ENCODE assay signal across 8 mouse cellular contexts in the genomic region with DNA sequence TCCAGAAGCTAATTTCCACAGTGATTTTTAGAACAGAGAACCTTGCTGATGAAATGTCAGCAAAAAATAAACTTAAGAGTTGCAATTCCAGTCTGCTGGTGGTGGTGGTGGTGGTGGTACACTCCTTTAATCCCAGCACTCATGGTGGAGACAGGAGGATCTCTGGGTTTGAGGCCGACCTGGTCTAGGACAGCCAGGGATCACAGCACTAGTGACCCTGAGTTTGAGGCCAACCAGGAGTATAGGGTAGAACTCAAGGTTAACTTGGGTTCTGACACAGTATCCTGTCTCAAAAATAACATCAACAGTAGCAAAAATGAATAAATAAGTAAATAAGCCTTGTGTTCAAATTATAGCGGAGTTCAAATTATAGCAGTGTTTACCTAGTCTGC. TPM values are rescaled to one million over a fixed set of nuclear protein-coding genes. Genes with fewer than 3 reads are reported as not detected.
DNase-seq lines count a peak whose midpoint lies in the region; ATAC-seq and TF ChIP-seq lines count a peak whose summit lies in the region.

No protein-coding gene starts in this region.

- H3K9ac ChIP-seq in heart, embryonic 14.5 days (ENCODE audit: low read length): peak overlapping the region; percentile 94
- peak overlapping the region; percentile 70 for H3K9ac ChIP-seq in MEL (ENCODE audit: control insufficient read depth, low read depth, low read length, poor library complexity, severe bottlenecking)
- peak overlapping the region; percentile 79; the same call in 1 of the 2 replicates for H3K9ac ChIP-seq in hindbrain, embryonic 11.5 days (ENCODE audit: low read depth, low read length)

- no peaks in the 10 kb centered on the region for H3K27me3 ChIP-seq in heart, embryonic 14.5 days (ENCODE audit: control insufficient read depth, insufficient read depth, low read length)
- no peaks in the 10 kb centered on the region for H3K27me3 ChIP-seq in MEL (ENCODE audit: control insufficient read depth in 1 of 2, insufficient read depth in 2 of 2, low read length in 2 of 2)
- no peaks in the 10 kb centered on the region for H3K27me3 ChIP-seq in hindbrain, embryonic 11.5 days (ENCODE audit: control insufficient read depth, insufficient read depth, low read length)
- no peaks in the 10 kb centered on the region for H3K27me3 ChIP-seq in midbrain, embryonic 10.5 days (ENCODE audit: low read depth, poor library complexity, severe bottlenecking)

- no peak for DNase-seq in heart, adult 8-10 months (ENCODE audit: low spot score)
- no peak for DNase-seq in MEL (ENCODE audit: low read depth, low spot score)
- no peak for DNase-seq in hindbrain, embryonic 11.5 days (ENCODE audit: low spot score)
- DNase-seq in midbrain, embryonic 10.5 days (ENCODE audit: low spot score): no peak
- no peak for DNase-seq in cerebellum, adult 9-11 months
- no peak for DNase-seq in left cerebral cortex, postnatal 25 days (ENCODE audit: low spot score in 2 of 2)
- no peak for DNase-seq in right cerebral cortex, postnatal 14 days

- H3K36me3 ChIP-seq in heart, embryonic 14.5 days (ENCODE audit: control insufficient read depth, insufficient read depth, low read length): no peaks in the 10 kb centered on the region
- peaks cover 0 to 13% of the 10 kb centered on the region in 2 experiments; a peak in 3 of 4 replicates for H3K36me3 ChIP-seq in MEL (ENCODE audit: control insufficient read depth in 1 of 2, insufficient read depth in 2 of 2, low read length in 2 of 2)
- no peaks in the 10 kb centered on the region for H3K36me3 ChIP-seq in hindbrain, embryonic 11.5 days (ENCODE audit: control insufficient read depth, insufficient read depth, low read length)
- H3K36me3 ChIP-seq in midbrain, embryonic 10.5 days: no peaks in the 10 kb centered on the region

- intact Hi-C loops in left cerebral cortex, postnatal 25 days (cut with DNase I): loop anchor here (2.0 kb wide), 1 partner anchor 27 kb away; the partner anchor contains the start of gene Inhbe

- TF ChIP-seq CTCF in MEL (IDR thresholded peaks at IDR 0.05 in 2 of 3, conservative IDR thresholded peaks at IDR 0.05 in 1 of 3; ENCODE audit: control insufficient read depth in 1 of 3, insufficient read depth in 1 of 3, low read depth in 2 of 3, low read length in 3 of 3, poor library complexity in 1 of 3, severe bottlenecking in 1 of 3): no peak

- peaks cover 2 to 30% of the 10 kb centered on the region in 2 experiments for H3K4me1 ChIP-seq in heart, embryonic 14.5 days (ENCODE audit: control insufficient read depth in 2 of 2, insufficient read depth in 2 of 2, low read length in 2 of 2)
- peaks cover 4 to 5% of the 10 kb centered on the region in 2 experiments for H3K4me1 ChIP-seq in MEL (ENCODE audit: control insufficient read depth in 1 of 2, insufficient read depth in 2 of 2, low read length in 2 of 2)
- no peaks in the 10 kb centered on the region; the same call in 1 of the 2 replicates for H3K4me1 ChIP-seq in hindbrain, embryonic 11.5 days (replicated peaks; ENCODE audit: control insufficient read depth, insufficient read depth, low read length)
- peaks cover 29% of the 10 kb centered on the region for H3K4me1 ChIP-seq in midbrain, embryonic 10.5 days

- H3K27ac ChIP-seq in heart, embryonic 14.5 days (replicated peaks in 1 of 2; ENCODE audit: control insufficient read depth in 1 of 2, insufficient read depth in 1 of 2, low read depth in 2 of 2, low read length in 2 of 2): peak overlapping the region; percentile 94 to 98
- H3K27ac ChIP-seq in MEL (ENCODE audit: control insufficient read depth, low read depth, low read length): no peak overlapping the region
- no peak overlapping the region for H3K27ac ChIP-seq in hindbrain, embryonic 11.5 days (ENCODE audit: low read depth, low read length)
- H3K27ac ChIP-seq in midbrain, embryonic 10.5 days (replicated peaks): peak overlapping the region; percentile 94

- peak overlapping the region; percentile 60 to 71; a peak in 3 of 4 replicates for H3K4me3 ChIP-seq in heart, embryonic 14.5 days (ENCODE audit: control insufficient read depth in 1 of 2, insufficient read depth in 1 of 2, low read depth in 1 of 2, low read length in 2 of 2)
- H3K4me3 ChIP-seq in MEL (ENCODE audit: control insufficient read depth in 1 of 2, insufficient read depth in 1 of 2, low read depth in 2 of 2, low read length in 2 of 2): peak overlapping the region; percentile 67 to 99; a peak in 3 of 4 replicates
- peak overlapping the region; percentile 59 for H3K4me3 ChIP-seq in hindbrain, embryonic 11.5 days (ENCODE audit: low read depth, low read length)
- peak overlapping the region; percentile 73 for H3K4me3 ChIP-seq in midbrain, embryonic 10.5 days

- no peak for ATAC-seq in heart, embryonic 14.5 days (ENCODE audit: insufficient number of reproducible peaks, insufficient read depth, low FRiP score, low read depth)
- no peak for ATAC-seq in hindbrain, embryonic 11.5 days (ENCODE audit: low FRiP score)

- TF ChIP-seq POLR2A in MEL (IDR thresholded peaks at IDR 0.05; ENCODE audit: control insufficient read depth in 1 of 2, insufficient read depth in 1 of 2, low read depth in 1 of 2, low read length in 2 of 2, poor library complexity in 1 of 2): no peak

- TF ChIP-seq RAD21 in MEL (IDR thresholded peaks at IDR 0.05; ENCODE audit: low read depth, low read length): no peak

- TF ChIP-seq EP300 in MEL (IDR thresholded peaks at IDR 0.05; ENCODE audit: low read depth in 1 of 2, low read length in 2 of 2): no peak

- WGBS in heart, embryonic 14.5 days: 48% methylated on average over 2 of the region's 2 CpGs
- 61% methylated on average over 2 of the region's 2 CpGs for WGBS in hindbrain, embryonic 11.5 days
- WGBS in midbrain, embryonic 10.5 days: 69% methylated on average over 2 of the region's 2 CpGs

- H3K9me3 ChIP-seq in heart, embryonic 14.5 days (ENCODE audit: control insufficient read depth, low read length): no peaks in the 10 kb centered on the region
- no peaks in the 10 kb centered on the region for H3K9me3 ChIP-seq in MEL (replicated peaks; ENCODE audit: insufficient read depth, low read length)
- H3K9me3 ChIP-seq in hindbrain, embryonic 11.5 days (ENCODE audit: control insufficient read depth, low read length): no peaks in the 10 kb centered on the region
- H3K9me3 ChIP-seq in midbrain, embryonic 10.5 days (replicated peaks): no peaks in the 10 kb centered on the region

- peak overlapping the region; percentile 79 for H3K4me2 ChIP-seq in heart, embryonic 14.5 days (ENCODE audit: low read length)
- H3K4me2 ChIP-seq in hindbrain, embryonic 11.5 days (replicated peaks; ENCODE audit: low read depth, low read length): peak overlapping the region; percentile 71

- peaks cover 23% of the 10 kb centered on the region for H3K79me2 ChIP-seq in MEL (ENCODE audit: control insufficient read depth, insufficient read depth, low read length, poor library complexity)

RNA-seq across cellular contexts. Expression of gene R3hdm2, which starts 1.6 kb away (rescaled TPM):
- 32.8 and 36.3 TPM in 2 replicates for polyA plus RNA-seq in heart, embryonic 14.5 days (2014; fragmentation: Nextera tagmentation; extraction: Ambion mirVana)
- 100 to 1,000 TPM; 150 to 177 (median 168) TPM for total RNA-seq in heart, adult 8-10 months (2022)
- total RNA-seq in MEL (2012; rRNA removed): 8.0 and 8.2 TPM in 2 replicates
- 10 to 100 TPM in 1 of 2 experiments, not detected in 1; 60.6 TPM for polyA plus RNA-seq in MEL (2012; ENCODE audit: insufficient read depth in 1 of 2, insufficient read length in 2 of 2, low read depth in 1 of 2, low replicate concordance in 2 of 2, missing spikeins in 1 of 2)
- 26.2 and 33.0 TPM in 2 replicates for polyA plus RNA-seq in hindbrain, embryonic 11.5 days (2014; fragmentation: Nextera tagmentation; extraction: Ambion mirVana)
- 29.6 and 34.5 TPM in 2 replicates for polyA plus RNA-seq in midbrain, embryonic 10.5 days (2016; fragmentation: Nextera tagmentation; extraction: Ambion mirVana)
- 100 to 1,000 TPM; 316 to 372 TPM for total RNA-seq in left cerebral cortex, postnatal 25 days (2021)

RNA-seq across cellular contexts. Expression of gene Inhbc, which starts 11.5 kb away (rescaled TPM):
- not detected in 2 replicates for polyA plus RNA-seq in heart, embryonic 14.5 days (2014; fragmentation: Nextera tagmentation; extraction: Ambion mirVana)
- total RNA-seq in heart, adult 8-10 months (2022): not detected
- not detected in 2 replicates for total RNA-seq in MEL (2012; rRNA removed)
- polyA plus RNA-seq in MEL (2012; ENCODE audit: insufficient read depth in 1 of 2, insufficient read length in 2 of 2, low read depth in 1 of 2, low replicate concordance in 2 of 2, missing spikeins in 1 of 2): not detected
- not detected in 2 replicates for polyA plus RNA-seq in hindbrain, embryonic 11.5 days (2014; fragmentation: Nextera tagmentation; extraction: Ambion mirVana)
- polyA plus RNA-seq in midbrain, embryonic 10.5 days (2016; fragmentation: Nextera tagmentation; extraction: Ambion mirVana): not detected in 2 replicates
- total RNA-seq in left cerebral cortex, postnatal 25 days (2021): not detected

RNA-seq across cellular contexts. Expression of gene Inhbe, which starts 27.5 kb away (rescaled TPM):
- polyA plus RNA-seq in heart, embryonic 14.5 days (2014; fragmentation: Nextera tagmentation; extraction: Ambion mirVana): not detected in 2 replicates
- total RNA-seq in heart, adult 8-10 months (2022): not detected
- not detected in 2 replicates for total RNA-seq in MEL (2012; rRNA removed)
- polyA plus RNA-seq in MEL (2012; ENCODE audit: insufficient read depth in 1 of 2, insufficient read length in 2 of 2, low read depth in 1 of 2, low replicate concordance in 2 of 2, missing spikeins in 1 of 2): under 1 TPM in 1 of 2 experiments, not detected in 1; 0.03 TPM
- polyA plus RNA-seq in hindbrain, embryonic 11.5 days (2014; fragmentation: Nextera tagmentation; extraction: Ambion mirVana): 0.05 TPM in 1 of 2 replicates, not detected in the other
- polyA plus RNA-seq in midbrain, embryonic 10.5 days (2016; fragmentation: Nextera tagmentation; extraction: Ambion mirVana): 0.02 TPM in 1 of 2 replicates, not detected in the other
- under 1 TPM; 0.11 to 0.18 TPM for total RNA-seq in left cerebral cortex, postnatal 25 days (2021)

RNA-seq across cellular contexts. Expression of gene Gli1, which starts 40.0 kb away (rescaled TPM):
- 0.07 and 0.36 TPM in 2 replicates for polyA plus RNA-seq in heart, embryonic 14.5 days (2014; fragmentation: Nextera tagmentation; extraction: Ambion mirVana)
- 1 to 10 TPM; 1.1 to 1.7 (median 1.3) TPM for total RNA-seq in heart, adult 8-10 months (2022)
- 1.3 and 1.4 TPM in 2 replicates for total RNA-seq in MEL (2012; rRNA removed)
- 1 to 10 TPM in 1 of 2 experiments, not detected in 1; 8.0 TPM for polyA plus RNA-seq in MEL (2012; ENCODE audit: insufficient read depth in 1 of 2, insufficient read length in 2 of 2, low read depth in 1 of 2, low replicate concordance in 2 of 2, missing spikeins in 1 of 2)
- 3.0 and 3.2 TPM in 2 replicates for polyA plus RNA-seq in hindbrain, embryonic 11.5 days (2014; fragmentation: Nextera tagmentation; extraction: Ambion mirVana)
- 7.8 and 11.0 TPM in 2 replicates for polyA plus RNA-seq in midbrain, embryonic 10.5 days (2016; fragmentation: Nextera tagmentation; extraction: Ambion mirVana)
- total RNA-seq in left cerebral cortex, postnatal 25 days (2021): 1 to 10 TPM; 2.2 to 2.3 TPM

RNA-seq across cellular contexts. Expression of gene Arhgap9, which starts 60.0 kb away (rescaled TPM):
- 1.3 and 2.4 TPM in 2 replicates for polyA plus RNA-seq in heart, embryonic 14.5 days (2014; fragmentation: Nextera tagmentation; extraction: Ambion mirVana)
- total RNA-seq in heart, adult 8-10 months (2022): 1 to 10 TPM; 1.5 to 3.2 (median 3.0) TPM
- total RNA-seq in MEL (2012; rRNA removed): 24.4 and 27.7 TPM in 2 replicates
- 10 to 100 TPM in 1 of 2 experiments, not detected in 1; 41.1 TPM for polyA plus RNA-seq in MEL (2012; ENCODE audit: insufficient read depth in 1 of 2, insufficient read length in 2 of 2, low read depth in 1 of 2, low replicate concordance in 2 of 2, missing spikeins in 1 of 2)
- 1.1 and 2.2 TPM in 2 replicates for polyA plus RNA-seq in hindbrain, embryonic 11.5 days (2014; fragmentation: Nextera tagmentation; extraction: Ambion mirVana)
- 1.1 and 1.3 TPM in 2 replicates for polyA plus RNA-seq in midbrain, embryonic 10.5 days (2016; fragmentation: Nextera tagmentation; extraction: Ambion mirVana)
- total RNA-seq in left cerebral cortex, postnatal 25 days (2021): 1 to 10 TPM in 1 of 2 experiments, under 1 TPM in 1; 0.99 to 1.1 TPM

Comparison
In these comparisons a context has a peak if more than half of its experiments do, and no peak if none do; other contexts are left out.
1. H3K27ac ChIP-seq: peak in heart, embryonic 14.5 days (2 of 2) and midbrain, embryonic 10.5 days (single experiment); none in MEL (single experiment) and hindbrain, embryonic 11.5 days (single experiment).
2. Peak in every context shown above with its lines, with median percentiles within 50 percentile points of each other: H3K4me3 ChIP-seq and H3K9ac ChIP-seq.